Mouse (Mus musculus): ENCODE results near the gene Tm4sf19. TPM values are rescaled to one million over a fixed set of nuclear protein-coding genes. Genes with fewer than 3 reads are reported as not detected.
"Not testable (repeated sequence)": the region's sequence is repeated elsewhere in the genome, so short reads cannot be mapped to it uniquely, and the experiment has no call there.

The Tm4sf19 gene
- polyA plus RNA-seq, 1 experiment: not detected

- TF ChIP-seq POLR2A (IDR thresholded peaks at IDR 0.05; ENCODE audit: low read depth, low read length) (no peak), CTCF (IDR thresholded peaks at IDR 0.05; ENCODE audit: borderline replicate concordance, insufficient read depth, low read length) (no peak)
- Histone ChIP-seq H3K4me1 (ENCODE audit: control insufficient read depth, insufficient read depth, low read length) (no peaks in the 10 kb centered on the region), H3K27ac (ENCODE audit: insufficient read depth, low read length) (no peak overlapping the region), H3K4me3 (ENCODE audit: insufficient read depth, low read length) (no peak overlapping the region)
Measured at GRCm38 (mm10) chr16:32437266-32437665, 37.0 kb downstream of the Tm4sf19 start.

GRCm38 (mm10) chr16:32441432-32441831 lies 41.1 kb downstream of the Tm4sf19 start:
- no peak overlapping the region for H3K27ac ChIP-seq (ENCODE audit: insufficient read depth, low read length)
- H3K4me3 ChIP-seq (ENCODE audit: insufficient read depth, low read length): no peak overlapping the region
- H3K4me1 ChIP-seq (ENCODE audit: control insufficient read depth, insufficient read depth, low read length): no peaks in the 10 kb centered on the region
- TF ChIP-seq POLR2A (IDR thresholded peaks at IDR 0.05; ENCODE audit: low read depth, low read length): no peak
- TF ChIP-seq CTCF (IDR thresholded peaks at IDR 0.05; ENCODE audit: borderline replicate concordance, insufficient read depth, low read length): no peak

- H3K4me3 ChIP-seq (ENCODE audit: insufficient read depth, low read length): not testable (repeated sequence)
Measured at GRCm38 (mm10) chr16:32444615-32445014, 44.3 kb downstream of the Tm4sf19 start.

GRCm38 (mm10) chr16:32445558-32445957 lies 45.3 kb downstream of the Tm4sf19 start:
- TF ChIP-seq POLR2A (IDR thresholded peaks at IDR 0.05; ENCODE audit: low read depth, low read length) (no peak), CTCF (IDR thresholded peaks at IDR 0.05; ENCODE audit: borderline replicate concordance, insufficient read depth, low read length) (no peak)
- Histone ChIP-seq H3K4me1 (ENCODE audit: control insufficient read depth, insufficient read depth, low read length) (no peaks in the 10 kb centered on the region), H3K4me3 (ENCODE audit: insufficient read depth, low read length) (no peak overlapping the region), H3K27ac (ENCODE audit: insufficient read depth, low read length) (no peak overlapping the region)

More at GRCm38 (mm10) chr16:32444615-32445014, 44.3 kb downstream of the Tm4sf19 start:
- not testable (repeated sequence) for H3K27ac ChIP-seq (ENCODE audit: insufficient read depth, low read length); H3K4me1 ChIP-seq (ENCODE audit: control insufficient read depth, insufficient read depth, low read length)

- no peak for TF ChIP-seq CTCF (IDR thresholded peaks at IDR 0.05; ENCODE audit: borderline replicate concordance, insufficient read depth, low read length)
- TF ChIP-seq POLR2A (IDR thresholded peaks at IDR 0.05; ENCODE audit: low read depth, low read length): no peak
- no peak overlapping the region for H3K27ac ChIP-seq (ENCODE audit: insufficient read depth, low read length)
- no peak overlapping the region for H3K4me3 ChIP-seq (ENCODE audit: insufficient read depth, low read length)
- H3K4me1 ChIP-seq (ENCODE audit: control insufficient read depth, insufficient read depth, low read length): no peaks in the 10 kb centered on the region
Measured at GRCm38 (mm10) chr16:32446563-32447138, 46.3 kb downstream of the Tm4sf19 start.

- Histone ChIP-seq H3K4me3 (ENCODE audit: insufficient read depth, low read length) (no peak overlapping the region), H3K4me1 (ENCODE audit: control insufficient read depth, insufficient read depth, low read length) (no peaks in the 10 kb centered on the region), H3K27ac (ENCODE audit: insufficient read depth, low read length) (no peak overlapping the region)
- TF ChIP-seq CTCF (IDR thresholded peaks at IDR 0.05; ENCODE audit: borderline replicate concordance, insufficient read depth, low read length): no peak
- no peak for TF ChIP-seq POLR2A (IDR thresholded peaks at IDR 0.05; ENCODE audit: low read depth, low read length)
Measured at GRCm38 (mm10) chr16:32449665-32450064, 49.4 kb downstream of the Tm4sf19 start.

- H3K4me3 ChIP-seq (ENCODE audit: insufficient read depth, low read length): no peak overlapping the region
- TF ChIP-seq POLR2A (IDR thresholded peaks at IDR 0.05; ENCODE audit: low read depth, low read length): no peak
- no peak for TF ChIP-seq CTCF (IDR thresholded peaks at IDR 0.05; ENCODE audit: borderline replicate concordance, insufficient read depth, low read length)
- H3K4me1 ChIP-seq (ENCODE audit: control insufficient read depth, insufficient read depth, low read length): no peaks in the 10 kb centered on the region
- no peak overlapping the region for H3K27ac ChIP-seq (ENCODE audit: insufficient read depth, low read length)
Measured at GRCm38 (mm10) chr16:32450133-32450532, 49.8 kb downstream of the Tm4sf19 start.

- Histone ChIP-seq H3K27ac (ENCODE audit: insufficient read depth, low read length) (no peak overlapping the region), H3K4me3 (ENCODE audit: insufficient read depth, low read length) (no peak overlapping the region), H3K4me1 (ENCODE audit: control insufficient read depth, insufficient read depth, low read length) (no peaks in the 10 kb centered on the region; the same call in 1 of the 2 replicates)
- TF ChIP-seq POLR2A (IDR thresholded peaks at IDR 0.05; ENCODE audit: low read depth, low read length) (no peak), CTCF (IDR thresholded peaks at IDR 0.05; ENCODE audit: borderline replicate concordance, insufficient read depth, low read length) (no peak)
Measured at GRCm38 (mm10) chr16:32453102-32453501, 52.8 kb downstream of the Tm4sf19 start.

GRCm38 (mm10) chr16:32454646-32455045 lies 54.3 kb downstream of the Tm4sf19 start:
- Histone ChIP-seq H3K4me1 (ENCODE audit: control insufficient read depth, insufficient read depth, low read length) (no peaks in the 10 kb centered on the region; the same call in 1 of the 2 replicates), H3K4me3 (ENCODE audit: insufficient read depth, low read length) (no peak overlapping the region), H3K27ac (ENCODE audit: insufficient read depth, low read length) (no peak overlapping the region)
- TF ChIP-seq POLR2A (IDR thresholded peaks at IDR 0.05; ENCODE audit: low read depth, low read length): no peak

GRCm38 (mm10) chr16:32456086-32456485 lies 55.8 kb downstream of the Tm4sf19 start:
- TF ChIP-seq POLR2A (IDR thresholded peaks at IDR 0.05; ENCODE audit: low read depth, low read length) (no peak), CTCF (IDR thresholded peaks at IDR 0.05; ENCODE audit: borderline replicate concordance, insufficient read depth, low read length) (no peak)
- H3K27ac ChIP-seq (ENCODE audit: insufficient read depth, low read length): no peak overlapping the region
- no peaks in the 10 kb centered on the region; the same call in 1 of the 2 replicates for H3K4me1 ChIP-seq (ENCODE audit: control insufficient read depth, insufficient read depth, low read length)
- no peak overlapping the region for H3K4me3 ChIP-seq (ENCODE audit: insufficient read depth, low read length)

- Histone ChIP-seq H3K27ac (ENCODE audit: insufficient read depth, low read length) (no peak overlapping the region), H3K4me1 (ENCODE audit: control insufficient read depth, insufficient read depth, low read length) (no peaks in the 10 kb centered on the region; the same call in 1 of the 2 replicates), H3K4me3 (ENCODE audit: insufficient read depth, low read length) (no peak overlapping the region)
- no peak for TF ChIP-seq POLR2A (IDR thresholded peaks at IDR 0.05; ENCODE audit: low read depth, low read length)
- TF ChIP-seq CTCF (IDR thresholded peaks at IDR 0.05; ENCODE audit: borderline replicate concordance, insufficient read depth, low read length): no peak
Measured at GRCm38 (mm10) chr16:32456761-32457160, 56.5 kb downstream of the Tm4sf19 start.

Other genes with a start within 250 kb of the Tm4sf19 start
- gene Nrros, start 234.9 kb upstream of the Tm4sf19 start, polyA plus RNA-seq (2011; ENCODE audit: insufficient read length, low read depth, missing spikeins): 0.60 TPM in 1 of 2 replicates, not detected in the other
- gene Bex6, start 220.7 kb upstream of the Tm4sf19 start, polyA plus RNA-seq (2011; ENCODE audit: insufficient read length, low read depth, missing spikeins): not detected in 2 replicates
- 12.4 and 16.1 TPM in 2 replicates for gene Fbxo45, start 153.3 kb upstream of the Tm4sf19 start, polyA plus RNA-seq (2011; ENCODE audit: insufficient read length, low read depth, missing spikeins)
- gene Wdr53, start 153.3 kb upstream of the Tm4sf19 start, polyA plus RNA-seq (2011; ENCODE audit: insufficient read length, low read depth, missing spikeins): 11.1 and 11.3 TPM in 2 replicates
- gene Smco1, start 129.0 kb upstream of the Tm4sf19 start, polyA plus RNA-seq (2011; ENCODE audit: insufficient read length, low read depth, missing spikeins): not detected in 2 replicates
- gene Rnf168, start 123.0 kb upstream of the Tm4sf19 start, polyA plus RNA-seq (2011; ENCODE audit: insufficient read length, low read depth, missing spikeins): 20.2 and 27.4 TPM in 2 replicates
- 36.6 and 37.7 TPM in 2 replicates for gene Ubxn7, start 68.2 kb upstream of the Tm4sf19 start, polyA plus RNA-seq (2011; ENCODE audit: insufficient read length, low read depth, missing spikeins)
- 16.1 and 21.1 TPM in 2 replicates for gene Tctex1d2, start 19.2 kb downstream of the Tm4sf19 start, polyA plus RNA-seq (2011; ENCODE audit: insufficient read length, low read depth, missing spikeins)
- gene Pcyt1a, start 30.4 kb downstream of the Tm4sf19 start, polyA plus RNA-seq (2011; ENCODE audit: insufficient read length, low read depth, missing spikeins): 43.6 and 45.2 TPM in 2 replicates
- 0.19 TPM in 1 of 2 replicates, not detected in the other for gene Slc51a, start 87.4 kb downstream of the Tm4sf19 start, polyA plus RNA-seq (2011; ENCODE audit: insufficient read length, low read depth, missing spikeins)
- gene Zdhhc19, start 95.8 kb downstream of the Tm4sf19 start, polyA plus RNA-seq (2011; ENCODE audit: insufficient read length, low read depth, missing spikeins): not detected in 2 replicates
- 38.0 and 44.5 TPM in 2 replicates for gene Tfrc, start 208.4 kb downstream of the Tm4sf19 start, polyA plus RNA-seq (2011; ENCODE audit: insufficient read length, low read depth, missing spikeins)
- 92.4 and 144 TPM in 2 replicates for gene Tnk2, start 243.4 kb downstream of the Tm4sf19 start, polyA plus RNA-seq (2011; ENCODE audit: insufficient read length, low read depth, missing spikeins)